Mouse (Mus musculus): ENCODE data around the gene Atp6v1d. TPM values are rescaled to one million over a fixed set of nuclear protein-coding genes. Genes with fewer than 3 reads are reported as not detected.

Gene Atp6v1d
- polyA plus RNA-seq (2015; fragmentation: Nextera tagmentation; extraction: Ambion mirVana): 45.9 and 48.7 TPM in 2 replicates

DNA sequence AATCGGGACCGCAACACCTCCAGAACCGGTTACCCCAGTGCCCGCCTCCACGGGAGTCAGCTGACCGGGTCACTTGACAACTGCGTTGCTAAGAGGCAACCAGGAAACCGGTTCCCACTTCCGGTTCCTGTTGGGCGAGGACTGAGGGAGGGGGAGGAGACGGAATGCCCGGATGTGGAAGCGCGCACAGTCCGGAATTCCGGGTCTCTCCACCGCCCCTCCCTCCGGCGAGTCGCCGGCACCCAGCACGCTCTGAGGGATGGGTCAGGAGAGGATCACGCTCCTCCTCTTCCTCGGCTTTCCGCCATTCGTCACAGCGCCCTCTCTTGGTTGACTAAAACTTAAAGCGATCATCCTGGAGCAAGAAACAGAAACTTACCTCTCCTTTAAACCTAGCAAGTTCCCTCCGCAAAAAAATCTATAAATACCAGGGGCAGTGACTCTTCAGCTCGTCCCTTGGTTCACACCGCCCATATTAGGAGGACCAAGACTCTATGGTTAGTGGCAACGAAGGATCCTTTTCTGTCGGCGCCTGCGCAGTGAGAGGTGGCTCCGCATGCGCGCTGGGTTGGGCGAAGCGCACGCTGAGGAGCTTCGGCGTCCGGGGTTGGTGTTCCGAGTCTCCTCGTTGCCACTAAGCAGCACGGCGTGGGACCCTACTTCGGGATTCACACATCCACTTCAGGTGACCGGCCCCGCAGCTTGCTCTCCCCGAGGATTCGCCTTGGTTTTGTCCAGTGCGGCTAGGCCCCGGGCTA lies at the start of gene Atp6v1d, which contains the start of gene Eif2s1:
TSS of gene Atp6v1d (minus strand) at position 143 of the 758 bp plus-strand sequence.
TSS of gene Eif2s1 (plus strand) at position 324 of the 758 bp plus-strand sequence.

DNA sequence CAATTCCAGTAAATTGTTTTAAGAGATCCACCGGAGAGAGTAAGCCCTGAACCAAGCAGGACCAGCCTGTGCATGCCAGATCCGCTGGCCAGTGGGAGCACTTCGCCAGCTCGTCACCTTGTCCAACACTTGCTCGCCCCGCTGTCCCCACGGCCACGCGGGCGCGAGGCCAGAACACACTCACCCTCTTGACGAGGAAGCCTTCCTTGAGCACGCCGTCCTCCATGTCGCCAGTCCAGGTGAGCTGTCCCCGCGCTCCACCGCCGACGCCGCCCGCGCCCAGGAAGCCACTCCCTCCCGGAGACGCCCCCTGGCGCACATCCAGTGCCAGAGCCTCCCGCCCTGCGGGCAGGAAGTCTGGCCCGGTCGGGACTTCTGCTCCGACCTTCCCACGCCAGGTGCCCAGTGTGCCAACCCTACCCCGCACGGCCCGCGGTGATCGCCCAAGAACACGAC lies 45.3 kb upstream of the Atp6v1d start, which contains the start of gene Plek2:
TSS of gene Plek2 (minus strand) at position 258 of the 456 bp plus-strand sequence.

Other genes starting within 250 kb of the Atp6v1d start
- not detected in 2 replicates for gene Fam71d, start 170.1 kb downstream of the Atp6v1d start, polyA plus RNA-seq (2015; fragmentation: Nextera tagmentation; extraction: Ambion mirVana)
- gene Mpp5, start 112.7 kb downstream of the Atp6v1d start, polyA plus RNA-seq (2015; fragmentation: Nextera tagmentation; extraction: Ambion mirVana): 8.5 and 9.3 TPM in 2 replicates
- gene Eif2s1, start 181 bp upstream of the Atp6v1d start, polyA plus RNA-seq (2015; fragmentation: Nextera tagmentation; extraction: Ambion mirVana): 136 and 152 TPM in 2 replicates
- gene Plek2, start 45.3 kb upstream of the Atp6v1d start, polyA plus RNA-seq (2015; fragmentation: Nextera tagmentation; extraction: Ambion mirVana): 17.9 and 37.0 TPM in 2 replicates
- 6.0 and 8.1 TPM in 2 replicates for gene Tmem229b, start 146.0 kb upstream of the Atp6v1d start, polyA plus RNA-seq (2015; fragmentation: Nextera tagmentation; extraction: Ambion mirVana)
- gene Plekhh1, start 167.5 kb upstream of the Atp6v1d start, polyA plus RNA-seq (2015; fragmentation: Nextera tagmentation; extraction: Ambion mirVana): 0.16 and 0.43 TPM in 2 replicates
- 7.8 and 10.9 TPM in 2 replicates for gene Pigh, start 228.0 kb upstream of the Atp6v1d start, polyA plus RNA-seq (2015; fragmentation: Nextera tagmentation; extraction: Ambion mirVana)